Mouse (Mus musculus) adrenal gland, postnatal 10 days (tissue): Measurements from ENCODE around the gene Snrpc. TPM values are rescaled to one million over a fixed set of nuclear protein-coding genes. Genes with fewer than 3 reads are reported as not detected.
A peak's percentile ranks its signal among the peaks of the same experiment; 100 is the strongest.

ENCODE experiments used
- DNase-seq: peaks from one replicate; pipeline ENCODE4 v3.0.0; 2021; ENCODE audit warnings: mixed read lengths
- total RNA-seq, 2 experiments: library from RNA; stranded (reverse); gene quantifications; 2 replicates each; pipeline ENCODE4 v1.2.3; 2021

Gene Snrpc
- total RNA-seq, 2 experiments from 2014 or later: 94.8 to 102 TPM

GRCm38 (mm10) chr17:27819521-27819970 lies 18.4 kb upstream of the Snrpc start:
- peak; percentile 59 for DNase-seq

GRCm38 (mm10) chr17:27819971-27820567 lies 17.9 kb upstream of the Snrpc start:
- DNase-seq: peak; percentile 67

GRCm38 (mm10) chr17:27820568-27821406 lies 17.2 kb upstream of the Snrpc start, which contains the start of gene D17Wsu92e:
Gene D17Wsu92e (minus strand): TSS chr17:27820648.
- DNase-seq: peak; percentile 99

- peak; percentile 67 for DNase-seq
These were observed 16.3 kb upstream of the Snrpc start for GRCm38 (mm10) chr17:27821407-27822338.

GRCm38 (mm10) chr17:27823142-27823905 lies 14.6 kb upstream of the Snrpc start:
- no peak for DNase-seq

GRCm38 (mm10) chr17:27824941-27825340 lies 13.0 kb upstream of the Snrpc start:
- DNase-seq: no peak

GRCm38 (mm10) chr17:27825539-27825938 lies 12.4 kb upstream of the Snrpc start:
- DNase-seq: no peak

- DNase-seq: peak; percentile 86
These were observed 11.7 kb upstream of the Snrpc start for GRCm38 (mm10) chr17:27825984-27826905.

- DNase-seq: peak; percentile 73
These were observed 11.0 kb upstream of the Snrpc start for GRCm38 (mm10) chr17:27826908-27827383.

GRCm38 (mm10) chr17:27827511-27827910 lies 10.4 kb upstream of the Snrpc start:
- no peak for DNase-seq

GRCm38 (mm10) chr17:27830411-27830810 lies 7.5 kb upstream of the Snrpc start:
- no peak for DNase-seq

GRCm38 (mm10) chr17:27839469-27840252 lies 1.7 kb downstream of the Snrpc start:
- DNase-seq: peak; percentile 97

- DNase-seq: no peak
These were observed 10.4 kb downstream of the Snrpc start for GRCm38 (mm10) chr17:27848351-27848750.

- DNase-seq: peak; percentile 70
These were observed 13.1 kb downstream of the Snrpc start for GRCm38 (mm10) chr17:27851076-27851475.

GRCm38 (mm10) chr17:27856265-27856797 lies 18.4 kb downstream of the Snrpc start, which contains the start of gene Uhrf1bp1:
Gene Uhrf1bp1 (plus strand): TSS chr17:27856441.
- peak; percentile 94 for DNase-seq

GRCm38 (mm10) chr17:27856798-27857648 lies 19.1 kb downstream of the Snrpc start:
- peak; percentile 76 for DNase-seq

- DNase-seq: no peak
These were observed 19.9 kb downstream of the Snrpc start for GRCm38 (mm10) chr17:27857649-27858475.
